Mouse (Mus musculus): ENCODE data around the gene Snupn. TPM values are rescaled to one million over a fixed set of nuclear protein-coding genes. Genes with fewer than 3 reads are reported as not detected.

The Snupn gene
- polyA plus RNA-seq, 1 experiment, result not detected

DNA sequence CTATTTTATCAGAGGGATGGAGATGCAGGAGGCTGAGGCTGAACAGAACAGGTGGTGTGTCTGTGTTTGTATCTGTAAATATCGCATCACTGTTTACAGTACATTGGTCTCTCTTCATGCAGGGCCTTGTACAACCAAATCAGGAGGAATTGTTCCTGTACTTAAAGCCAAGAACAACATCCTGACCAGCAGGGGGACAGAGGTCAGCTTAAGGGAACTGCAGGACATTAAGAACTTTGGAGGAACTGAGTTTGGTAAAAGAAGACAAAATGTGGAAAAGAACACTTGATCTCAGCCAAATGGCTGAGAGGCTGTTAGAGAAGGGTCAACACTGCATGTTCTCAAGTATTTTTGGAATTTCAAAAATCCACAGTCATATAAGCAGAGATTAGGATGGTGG is 64.1 kb downstream of the Snupn start:
- H3K27ac ChIP-seq (ENCODE audit: insufficient read depth, low read depth, low read length), result no peak overlapping the region
- WGBS, result 82% methylated on average over 1 of the region's 1 CpGs

DNA sequence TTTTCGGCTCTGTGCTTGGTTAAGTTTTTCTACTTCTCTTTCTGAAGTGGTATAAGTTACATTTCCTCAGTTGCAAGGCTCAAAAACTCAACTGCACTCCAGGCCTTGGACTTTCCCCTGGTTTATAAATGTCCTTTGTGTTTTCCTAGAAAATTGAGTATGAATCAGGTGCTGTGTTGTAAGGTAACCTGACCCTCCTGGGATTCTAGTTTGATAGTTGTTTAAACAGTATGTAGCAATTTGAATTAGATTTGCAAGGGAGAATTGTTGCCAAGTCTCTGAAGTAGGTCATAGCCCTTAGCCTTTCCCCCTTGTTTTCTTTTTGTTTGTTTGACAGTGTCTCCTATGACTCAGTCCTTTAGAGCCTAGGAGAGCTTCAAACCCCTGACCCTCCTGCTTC is 67.0 kb downstream of the Snupn start:
- no peaks in the 10 kb centered on the region for H3K4me1 ChIP-seq (ENCODE audit: control insufficient read depth, insufficient read depth, low read length)
- H3K27ac ChIP-seq (ENCODE audit: insufficient read depth, low read depth, low read length), result no peak overlapping the region
- TF ChIP-seq POLR2A (IDR thresholded peaks at IDR 0.05; ENCODE audit: insufficient read depth, low read depth, low read length) (no peak), CTCF (IDR thresholded peaks at IDR 0.05; ENCODE audit: insufficient read depth, low read depth, low read length) (no peak)
- no peak overlapping the region for H3K4me3 ChIP-seq (ENCODE audit: insufficient read depth, low read depth, low read length)
- 65% methylated on average over 1 of the region's 1 CpGs for WGBS

More for the DNA sequence above, 64.1 kb downstream of the Snupn start:
- H3K4me3 ChIP-seq (ENCODE audit: insufficient read depth, low read depth, low read length), result no peak overlapping the region
- no peaks in the 10 kb centered on the region for H3K4me1 ChIP-seq (ENCODE audit: control insufficient read depth, insufficient read depth, low read length)
- no peak for TF ChIP-seq POLR2A (IDR thresholded peaks at IDR 0.05; ENCODE audit: insufficient read depth, low read depth, low read length)
- no peak for TF ChIP-seq CTCF (IDR thresholded peaks at IDR 0.05; ENCODE audit: insufficient read depth, low read depth, low read length)

DNA sequence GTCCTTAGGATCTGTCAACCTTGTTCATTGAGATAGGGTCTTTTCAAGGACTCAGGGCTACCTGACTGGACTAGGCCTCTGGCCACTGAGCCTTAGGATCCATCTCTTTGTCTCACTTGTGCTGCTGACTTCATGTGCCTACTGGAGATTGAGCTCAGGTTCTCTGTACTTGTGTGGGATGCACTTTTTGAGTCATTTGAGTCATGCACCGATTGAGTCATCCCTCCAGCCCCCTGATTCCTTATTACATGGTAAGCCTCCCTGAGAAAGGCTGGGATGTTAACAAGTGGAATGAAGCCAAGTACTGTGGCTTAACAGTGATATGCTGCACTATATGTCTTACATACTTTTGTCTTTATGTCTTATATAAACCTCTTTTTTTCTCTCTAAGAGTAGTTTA is 81.1 kb downstream of the Snupn start:
- no peak for TF ChIP-seq CTCF (IDR thresholded peaks at IDR 0.05; ENCODE audit: insufficient read depth, low read depth, low read length)
- TF ChIP-seq POLR2A (IDR thresholded peaks at IDR 0.05; ENCODE audit: insufficient read depth, low read depth, low read length), result no peak
- no peaks in the 10 kb centered on the region for H3K4me1 ChIP-seq (ENCODE audit: control insufficient read depth, insufficient read depth, low read length)
- H3K4me3 ChIP-seq (ENCODE audit: insufficient read depth, low read depth, low read length), result no peak overlapping the region
- peak overlapping the region; percentile 87 for H3K27ac ChIP-seq (ENCODE audit: insufficient read depth, low read depth, low read length)
- WGBS, result 38% methylated on average over 1 of the region's 1 CpGs

Other genes with a start within 250 kb of the Snupn start
- gene Lingo1, start 154.4 kb upstream of the Snupn start, polyA plus RNA-seq (2012; ENCODE audit: insufficient read depth, insufficient read length, low replicate concordance, missing spikeins), result not detected in 2 replicates
- not detected in 2 replicates for gene Odf3l1, start 86.2 kb upstream of the Snupn start, polyA plus RNA-seq (2012; ENCODE audit: insufficient read depth, insufficient read length, low replicate concordance, missing spikeins)
- not detected in 2 replicates for gene Cspg4, start 85.8 kb upstream of the Snupn start, polyA plus RNA-seq (2012; ENCODE audit: insufficient read depth, insufficient read length, low replicate concordance, missing spikeins)
- gene Snx33, start 22.5 kb upstream of the Snupn start, polyA plus RNA-seq (2012; ENCODE audit: insufficient read depth, insufficient read length, low replicate concordance, missing spikeins), result not detected in 2 replicates
- not detected in 2 replicates for gene Imp3, start 13.4 kb upstream of the Snupn start, polyA plus RNA-seq (2012; ENCODE audit: insufficient read depth, insufficient read length, low replicate concordance, missing spikeins)
- gene Ptpn9, start 44.0 kb downstream of the Snupn start, polyA plus RNA-seq (2012; ENCODE audit: insufficient read depth, insufficient read length, low replicate concordance, missing spikeins), result not detected in 2 replicates
- gene Sin3a, start 121.2 kb downstream of the Snupn start, polyA plus RNA-seq (2012; ENCODE audit: insufficient read depth, insufficient read length, low replicate concordance, missing spikeins), result not detected in 2 replicates
- gene Man2c1, start 179.8 kb downstream of the Snupn start, polyA plus RNA-seq (2012; ENCODE audit: insufficient read depth, insufficient read length, low replicate concordance, missing spikeins), result not detected in 2 replicates
- gene Neil1, start 197.4 kb downstream of the Snupn start, polyA plus RNA-seq (2012; ENCODE audit: insufficient read depth, insufficient read length, low replicate concordance, missing spikeins), result not detected in 2 replicates
- gene Commd4, start 207.5 kb downstream of the Snupn start, polyA plus RNA-seq (2012; ENCODE audit: insufficient read depth, insufficient read length, low replicate concordance, missing spikeins), result not detected in 2 replicates